Mouse (Mus musculus) inflammation-experienced regulatory T-cells, adult 6 months (primary cell): ENCODE results near the gene Ptpra. TPM values are rescaled to one million over a fixed set of nuclear protein-coding genes. Genes with fewer than 3 reads are reported as not detected.

ENCODE experiments used
- ATAC-seq: one replicate; pipeline ENCODE4 v1.8.0; 2017
- polyA plus RNA-seq, 3 experiments: library from polyadenylated mRNA; unstranded; fragments of 100-300 nt; shearing (Covaris generic); gene quantifications; one replicate each; pipeline ENCODE4 v1.2.1; 2017

The Ptpra gene
- 10 to 100 TPM; 66.1 to 70.0 (median 69.6) TPM for polyA plus RNA-seq

DNA sequence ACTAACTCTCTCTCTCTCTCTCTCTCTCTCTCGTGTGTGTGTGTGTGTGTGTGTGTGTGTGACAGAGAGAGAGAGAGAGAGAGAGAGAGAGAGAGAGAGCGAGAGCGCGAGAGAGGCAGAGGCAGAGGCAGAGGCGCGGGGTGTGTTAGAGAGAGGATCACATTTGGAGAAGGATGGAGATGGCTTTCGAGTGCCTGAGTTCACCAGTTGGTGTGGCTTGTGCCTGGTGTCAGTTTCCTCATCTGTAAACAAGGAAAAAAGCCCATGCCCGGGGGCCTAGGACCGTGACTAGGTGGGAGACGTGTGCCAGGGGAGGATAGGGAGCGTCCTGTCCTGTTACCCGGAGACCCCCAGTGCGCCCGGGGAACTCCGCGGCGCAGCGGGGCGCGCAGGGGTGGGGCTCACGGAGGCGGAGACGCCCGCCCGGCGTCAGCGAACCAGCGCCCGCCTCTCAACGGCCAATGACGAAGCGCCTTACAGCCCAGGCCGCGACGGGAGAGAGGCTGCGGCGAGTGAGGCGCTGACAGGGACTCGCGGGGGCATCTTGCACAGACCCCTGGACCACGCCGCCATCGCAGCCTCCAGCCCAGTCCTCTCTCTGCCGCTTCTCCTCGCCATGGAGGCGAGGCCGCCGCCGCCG is at the start of gene Ptpra:
Gene Ptpra (plus strand): TSS at position 485 of the 640 bp plus-strand sequence.
- peak; percentile 93 for ATAC-seq

- ATAC-seq: no peak
Measured at GRCm38 (mm10) chr2:130401891-130402290, 48.2 kb upstream of the Ptpra start.

- ATAC-seq: no peak
Measured at GRCm38 (mm10) chr2:130404939-130405338, 45.1 kb upstream of the Ptpra start, which contains the start of the genes Gm28372 and 1700020A23Rik. TSS of gene Gm28372 (plus strand) at chr2:130405239. TSS of gene 1700020A23Rik (plus strand) at chr2:130405259.

DNA sequence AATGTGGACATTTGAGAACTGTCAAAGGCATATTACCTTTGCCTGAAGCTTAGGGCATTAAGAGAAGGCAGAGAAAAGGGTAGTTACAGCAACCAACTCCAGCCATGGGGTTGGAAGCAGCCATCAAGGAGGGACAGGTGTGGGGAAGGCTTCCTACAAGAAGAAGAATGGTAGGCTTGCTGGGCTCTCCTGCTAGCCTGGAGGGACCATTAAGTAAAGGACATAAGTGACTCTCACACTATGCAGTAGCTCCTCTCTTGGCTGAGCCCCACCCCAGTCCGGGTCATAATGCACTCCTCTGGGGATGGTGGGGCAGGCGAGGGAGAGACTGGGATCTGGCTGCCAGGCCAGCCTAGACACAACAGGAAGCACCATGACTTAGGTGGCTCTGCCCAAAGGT is 43.9 kb upstream of the Ptpra start, which contains the start of gene Tmem239:
Gene Tmem239 (plus strand): TSS at position 301 of the 400 bp plus-strand sequence.
- no peak for ATAC-seq

DNA sequence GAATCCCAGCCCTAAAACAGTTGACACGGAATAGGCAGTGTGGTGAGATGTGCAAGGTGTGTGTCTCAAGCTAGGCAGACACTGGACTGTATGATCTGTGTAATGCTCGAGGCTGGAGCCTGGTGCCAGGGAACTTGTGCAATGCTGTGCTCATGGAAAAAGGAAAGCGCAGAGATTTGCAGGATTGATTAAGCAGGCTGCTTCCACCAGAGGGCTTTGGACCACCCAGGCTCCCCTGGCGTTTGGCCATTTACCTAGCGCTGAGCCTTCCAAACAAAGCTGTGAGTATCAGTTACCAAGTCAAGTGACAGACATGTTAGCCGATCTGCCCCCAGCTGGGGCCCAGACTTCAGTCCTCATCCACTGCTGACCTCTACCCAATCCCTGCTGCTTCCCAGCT is 41.9 kb upstream of the Ptpra start:
- no peak for ATAC-seq

DNA sequence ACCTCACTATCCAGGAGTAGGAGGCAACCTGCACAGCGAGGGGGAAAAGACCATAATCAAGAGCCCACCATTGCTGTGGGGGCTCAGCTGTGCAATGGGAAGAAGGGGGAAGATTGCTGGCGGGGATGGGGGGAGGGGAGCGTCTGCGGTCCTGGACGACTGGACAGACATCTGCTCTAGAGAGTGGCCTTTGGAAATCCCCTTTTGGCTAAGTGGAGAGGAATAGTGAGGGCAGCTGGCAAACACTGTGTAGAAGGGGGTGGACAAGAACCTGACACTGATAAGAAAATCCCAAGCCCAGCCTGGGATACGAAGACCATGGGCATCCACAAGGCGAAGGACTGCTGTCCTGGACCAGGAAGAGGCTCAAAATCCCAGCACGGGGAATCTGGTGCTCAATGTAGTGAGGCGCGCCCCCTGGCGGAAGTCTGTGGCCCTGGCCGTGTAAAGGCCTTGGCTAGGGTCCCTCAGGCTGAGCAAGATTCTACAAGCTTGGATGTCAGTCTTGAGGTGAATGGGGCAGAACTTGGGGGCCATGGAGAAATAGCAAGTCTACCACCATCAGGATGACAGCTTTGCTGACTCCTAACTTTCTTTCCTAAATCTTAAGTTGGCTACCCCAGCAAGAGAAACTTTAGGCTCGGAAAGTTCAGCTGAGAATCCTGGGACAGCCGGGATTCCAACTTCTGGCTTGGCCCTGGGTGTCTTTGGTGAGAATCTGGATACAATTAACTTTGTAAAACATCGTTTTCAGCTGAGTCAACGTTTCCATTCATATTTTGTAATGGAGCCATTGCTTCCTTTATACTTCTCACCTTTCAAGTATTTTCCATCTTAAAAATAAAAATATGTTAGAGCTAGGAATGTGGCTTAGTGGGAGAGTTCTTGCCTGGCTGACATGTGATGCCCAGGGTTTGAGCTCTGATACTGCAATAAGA is 38.3 kb upstream of the Ptpra start:
- peak; percentile 60 for ATAC-seq

DNA sequence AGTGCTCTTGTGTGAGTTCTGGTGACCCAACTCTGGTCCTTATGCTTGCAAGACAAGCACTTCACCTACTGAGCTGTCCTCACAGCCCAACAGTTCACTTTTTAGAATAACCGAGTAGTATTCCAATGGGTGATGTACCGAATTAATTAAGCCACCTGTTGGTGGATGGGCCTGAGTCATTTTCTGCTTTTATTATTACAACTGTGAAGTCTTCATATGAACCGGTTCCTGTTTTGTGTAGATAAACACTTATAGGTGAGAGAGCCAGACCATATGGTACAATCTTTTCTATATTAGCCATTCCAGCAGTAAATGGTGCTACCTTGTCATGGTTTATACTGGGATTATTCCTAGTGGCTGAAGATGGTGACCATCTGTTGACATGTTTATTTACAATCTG is 37.3 kb upstream of the Ptpra start:
- ATAC-seq: no peak

DNA sequence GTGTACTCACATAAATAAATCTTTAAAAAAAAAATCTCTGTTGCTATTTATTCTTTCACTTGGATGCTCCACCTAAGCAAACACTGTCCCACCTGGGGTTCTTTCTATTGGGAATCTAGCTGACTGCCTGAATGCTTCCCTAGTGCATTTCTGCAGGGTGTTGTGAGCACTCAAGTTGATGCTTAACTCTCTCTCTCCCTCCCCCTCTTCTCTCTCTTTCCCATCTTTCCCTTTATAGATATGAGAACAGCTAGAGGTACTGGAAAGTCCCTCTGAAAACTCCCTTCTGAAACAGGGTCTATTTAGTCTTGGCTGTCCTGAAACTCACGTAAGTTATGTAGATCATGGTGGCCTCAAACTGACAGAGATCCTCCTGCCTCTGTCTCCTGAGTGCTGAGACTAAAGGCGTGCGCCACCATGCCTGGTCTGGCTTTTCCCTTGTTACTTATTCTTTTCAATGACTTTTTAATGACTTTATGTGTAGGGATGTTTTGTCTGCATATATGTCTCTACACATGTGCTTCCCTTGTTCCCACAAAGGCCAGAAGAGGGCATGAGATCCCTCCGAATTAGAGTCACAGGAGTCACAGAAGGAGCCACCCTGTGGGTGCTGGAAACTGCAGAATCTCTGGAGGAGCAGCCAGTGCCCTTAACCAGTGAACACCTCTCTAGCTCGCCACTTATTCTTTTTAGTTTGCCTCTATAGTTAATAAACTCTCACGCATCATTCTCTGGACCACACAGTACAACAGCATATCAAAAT is 35.8 kb upstream of the Ptpra start:
- no peak for ATAC-seq

GRCm38 (mm10) chr2:130421781-130422620 is 28.1 kb upstream of the Ptpra start:
- no peak for ATAC-seq

- ATAC-seq: peak; percentile 59
Measured at GRCm38 (mm10) chr2:130423397-130424125, 26.5 kb upstream of the Ptpra start.

DNA sequence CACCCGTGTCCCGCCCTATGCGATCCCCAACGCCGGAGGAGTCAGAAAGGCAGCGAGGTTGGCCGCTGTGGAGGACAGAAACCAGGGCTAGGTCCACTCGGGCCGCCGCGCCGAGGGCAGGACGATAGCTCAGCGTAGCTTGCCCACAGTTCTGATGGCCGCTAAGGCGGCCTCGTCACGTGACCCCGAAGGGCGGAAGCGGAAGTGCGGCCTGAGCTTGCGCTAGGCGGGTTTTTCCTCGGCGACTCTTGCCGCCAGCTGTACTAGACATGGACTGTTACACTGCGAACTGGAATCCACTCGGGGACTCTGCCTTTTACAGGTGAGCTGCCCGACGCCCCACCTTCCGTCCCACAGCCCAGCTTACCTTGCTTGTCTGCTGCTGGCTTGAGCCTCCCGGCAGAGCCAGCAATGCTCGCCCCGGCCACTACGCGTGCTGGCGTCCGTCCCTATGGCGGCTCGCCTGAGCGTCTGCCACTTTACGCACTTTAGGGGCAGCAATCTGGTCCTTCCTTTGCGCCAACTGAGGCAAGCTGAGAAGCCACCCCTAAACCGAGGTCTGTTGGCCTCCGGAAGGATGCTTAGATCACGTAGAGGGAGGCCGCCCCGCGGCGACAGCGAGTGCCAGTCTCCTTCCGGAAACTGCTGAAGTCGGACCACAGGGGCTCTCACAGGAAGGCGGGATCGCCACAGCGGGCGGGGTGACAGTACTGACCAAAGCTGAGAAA is 25.8 kb upstream of the Ptpra start, which contains the start of the genes Vps16 and Pced1a:
Gene Vps16 (plus strand): TSS at position 214 of the 728 bp plus-strand sequence.
Gene Pced1a (minus strand): TSS at position 576 of the 728 bp plus-strand sequence.
- peak; percentile 93 for ATAC-seq

GRCm38 (mm10) chr2:130425112-130425511 is 25.0 kb upstream of the Ptpra start:
- no peak for ATAC-seq

GRCm38 (mm10) chr2:130429851-130430250 is 20.2 kb upstream of the Ptpra start:
- no peak for ATAC-seq

DNA sequence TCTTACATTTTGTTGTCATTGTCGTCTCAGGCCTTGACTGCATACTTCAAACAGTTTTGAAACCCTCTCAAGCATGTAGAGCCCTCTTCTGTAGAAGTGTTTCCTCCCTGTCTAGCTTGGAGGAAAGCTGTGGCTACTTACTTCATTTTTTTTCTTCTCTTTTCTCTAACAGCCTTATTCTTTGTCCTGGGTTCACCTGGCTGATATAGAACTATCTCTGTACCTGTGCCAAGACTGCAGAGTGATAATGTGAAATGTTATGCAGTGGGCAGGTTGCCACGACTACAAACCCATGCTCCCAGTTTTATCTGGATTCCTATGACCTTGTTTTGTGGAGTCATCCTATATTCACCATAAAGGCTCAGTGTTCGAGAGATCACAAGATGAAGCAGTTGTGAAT is 19.6 kb upstream of the Ptpra start:
- no peak for ATAC-seq

- ATAC-seq: no peak
Measured at GRCm38 (mm10) chr2:130432157-130432556, 17.9 kb upstream of the Ptpra start.

GRCm38 (mm10) chr2:130433152-130433551 is 16.9 kb upstream of the Ptpra start:
- no peak for ATAC-seq

DNA sequence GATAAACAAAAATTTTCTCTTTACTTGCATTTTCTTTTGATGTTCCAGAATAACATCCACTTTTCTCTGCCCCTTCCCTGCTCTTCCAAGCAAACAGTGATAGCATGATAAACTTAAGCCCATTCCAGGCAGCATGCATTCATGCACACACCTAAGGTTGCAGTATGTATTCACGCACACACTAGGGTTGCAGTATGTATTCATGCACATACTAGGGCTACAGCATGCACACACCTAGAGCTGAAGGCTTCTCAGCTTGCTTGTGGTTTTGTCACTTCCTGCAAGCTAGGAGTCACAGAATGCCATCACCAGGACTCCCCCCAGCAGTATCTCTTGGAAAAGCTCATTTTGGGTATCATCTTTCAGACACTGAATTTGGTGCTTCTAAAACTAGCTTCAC is 13.3 kb upstream of the Ptpra start:
- ATAC-seq: no peak

DNA sequence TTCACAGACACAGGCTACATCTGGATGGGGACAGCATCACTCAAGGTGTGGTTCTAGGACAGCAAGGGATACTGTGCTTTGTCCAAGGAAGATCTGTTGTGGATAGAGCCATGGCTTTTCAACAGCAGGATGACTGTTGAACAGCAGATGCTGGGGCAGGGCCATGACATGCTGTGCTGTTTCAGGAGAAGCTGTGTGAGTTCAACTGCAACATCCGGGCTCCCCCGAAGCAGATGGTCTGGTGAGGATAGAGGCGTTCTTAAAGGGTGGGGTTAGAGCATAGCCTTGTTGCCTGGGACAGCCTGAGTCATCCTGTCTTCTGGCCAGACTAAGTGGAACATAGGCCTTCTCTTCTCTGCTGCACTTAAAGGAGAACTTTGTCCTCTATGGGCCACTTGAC is 11.2 kb upstream of the Ptpra start:
- ATAC-seq: no peak

- ATAC-seq: no peak
Measured at GRCm38 (mm10) chr2:130439840-130440480, 10.1 kb upstream of the Ptpra start.

- no peak for ATAC-seq
Measured at GRCm38 (mm10) chr2:130442162-130442561, 7.9 kb upstream of the Ptpra start.
